Mouse (Mus musculus): ENCODE measurements around the gene Elmo1.

The Elmo1 gene

DNA sequence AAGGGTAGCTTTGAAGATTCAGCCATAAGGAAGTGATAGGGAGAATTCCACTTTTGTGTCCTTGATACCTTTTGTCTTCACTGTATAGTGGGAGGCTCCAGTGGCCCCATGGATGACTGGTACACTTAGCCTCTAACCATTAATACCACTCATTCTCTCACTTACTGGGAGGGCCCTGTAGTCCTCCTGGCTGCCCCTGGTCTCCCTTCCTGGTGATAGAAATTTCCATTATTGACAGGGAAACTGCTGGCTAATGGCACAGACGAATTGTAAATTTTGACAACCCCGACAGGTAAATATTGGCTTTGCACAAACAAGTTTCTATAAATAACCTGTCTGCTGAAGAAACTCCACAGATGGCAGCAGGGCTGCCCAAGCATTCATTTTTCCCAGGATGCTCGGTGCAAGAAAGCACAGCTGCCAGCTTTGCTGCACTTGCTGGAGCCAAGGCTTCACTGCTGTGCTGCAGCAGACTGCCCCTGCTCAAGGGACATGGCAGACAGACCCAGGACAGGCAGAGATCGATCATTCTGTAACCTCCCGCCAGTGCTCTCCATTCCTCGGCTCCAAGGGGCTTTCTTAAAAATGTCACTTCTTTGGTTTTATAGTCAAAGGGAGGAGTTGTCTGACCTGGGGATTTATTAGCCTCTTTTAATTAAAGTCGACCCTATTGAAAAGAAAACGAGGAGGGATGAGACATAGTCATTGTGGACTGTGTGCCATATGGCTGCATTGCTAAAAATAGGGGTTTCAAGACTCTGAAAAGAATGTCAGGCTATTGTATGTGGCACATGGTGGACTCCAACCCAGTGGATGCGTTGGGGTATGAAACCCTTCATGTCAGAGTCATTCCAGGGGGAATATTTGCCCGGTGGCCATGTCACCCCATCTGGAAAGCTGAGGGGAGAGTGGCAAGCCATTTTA, 422.2 kb downstream of the Elmo1 start:
- in situ Hi-C loops (cut with MboI, MseI), result no loop called here

DNA sequence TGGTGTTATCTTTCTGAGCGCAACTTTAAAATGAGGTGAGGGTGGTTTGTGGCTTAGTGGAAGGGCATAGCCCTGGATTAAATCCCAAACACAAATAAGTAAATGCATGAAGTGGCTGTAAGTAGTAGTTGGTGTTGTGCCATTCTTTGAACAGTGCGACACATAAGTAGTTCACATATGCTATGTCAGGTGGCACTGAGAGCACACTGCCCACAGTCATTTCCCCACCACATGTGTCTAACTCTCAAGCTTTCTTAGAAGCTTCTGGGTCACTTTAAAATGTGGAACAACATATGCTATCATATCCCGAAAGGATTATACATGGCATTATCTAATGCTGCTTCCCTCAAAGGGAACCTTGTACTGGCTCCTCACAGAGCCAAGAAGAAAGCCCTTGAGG, 424.3 kb downstream of the Elmo1 start:
- in situ Hi-C loops (cut with MboI, MseI), result no loop called here

DNA sequence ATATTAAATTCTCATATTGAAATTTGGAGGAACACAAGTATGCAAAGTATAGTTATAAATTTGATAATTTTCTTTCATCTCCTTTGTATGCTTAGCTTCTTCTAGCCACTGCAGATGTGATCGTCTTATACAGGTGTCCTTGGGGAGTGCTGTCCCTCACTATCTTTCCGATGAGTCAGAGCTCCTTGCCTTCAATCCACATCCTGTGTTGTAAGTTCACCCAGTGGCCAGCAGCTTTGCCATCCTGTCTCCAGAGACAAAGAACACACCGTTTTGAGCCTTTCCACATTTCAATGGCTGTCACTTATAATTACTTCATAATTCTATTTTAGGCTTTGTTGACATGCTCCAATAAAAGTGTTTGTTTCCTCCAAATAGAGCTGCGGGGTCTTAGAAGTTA, 425.7 kb downstream of the Elmo1 start:
- in situ Hi-C loops (cut with MboI, MseI), result no loop called here

DNA sequence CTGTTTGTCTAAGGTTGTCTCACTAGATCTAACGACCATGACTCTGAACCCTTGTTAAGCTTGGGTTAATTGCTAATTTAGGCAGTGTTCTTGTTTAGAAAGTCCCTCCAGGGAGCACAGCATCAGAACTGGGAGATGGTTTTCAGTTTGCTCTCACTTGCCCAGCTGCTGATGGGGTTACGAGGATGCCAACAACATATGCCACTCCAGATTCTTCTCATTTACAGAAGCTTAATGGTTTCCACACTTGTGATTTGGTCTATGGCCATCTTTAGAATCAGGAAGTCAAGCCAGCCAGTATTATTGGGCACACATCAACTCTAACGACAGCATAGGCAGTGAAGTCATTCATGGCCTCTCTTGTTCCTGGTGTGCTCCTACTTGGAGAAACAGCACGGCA, 427.3 kb downstream of the Elmo1 start:
- in situ Hi-C loops (cut with MboI, MseI), result no loop called here

DNA sequence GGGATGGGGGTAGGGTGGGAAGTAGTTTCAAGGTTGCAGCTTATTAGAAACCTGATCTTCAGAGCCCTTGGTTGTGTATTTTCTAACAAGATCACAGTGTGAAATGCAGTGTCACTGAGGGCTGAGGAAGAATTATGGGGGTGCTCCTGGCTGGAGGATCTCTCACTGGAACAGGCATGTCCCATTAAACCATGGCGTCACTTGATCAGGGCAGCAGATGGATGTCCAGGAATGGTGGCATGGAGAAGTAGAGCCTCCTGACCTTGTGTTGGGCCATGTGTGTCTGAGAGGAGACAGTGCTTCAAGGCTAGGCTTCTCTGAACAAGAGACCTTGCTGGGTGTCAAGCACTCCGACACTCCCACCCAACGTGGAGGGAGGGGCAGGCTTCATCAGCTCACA, 431.1 kb downstream of the Elmo1 start:
- in situ Hi-C loops (cut with MboI, MseI), result no loop called here

DNA sequence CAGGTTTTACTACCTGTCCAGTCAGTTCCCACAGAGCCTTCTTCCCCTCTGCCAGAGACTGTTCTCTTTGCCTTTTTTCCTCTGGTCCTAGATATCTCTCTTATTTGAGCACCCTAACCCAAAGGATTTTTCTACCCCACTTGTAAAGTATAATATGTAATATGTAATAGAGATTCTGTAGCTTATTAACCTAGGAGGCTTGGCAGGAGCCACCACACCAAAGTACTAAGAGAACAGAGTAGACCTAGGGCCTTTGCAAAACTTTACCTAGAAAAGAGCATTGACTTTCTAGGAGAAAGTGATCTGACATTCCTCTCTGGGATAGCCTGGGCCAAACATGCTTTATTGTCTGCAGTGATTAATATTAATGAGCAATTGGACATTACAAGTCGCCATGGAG, 433.3 kb downstream of the Elmo1 start:
- in situ Hi-C loops (cut with MboI, MseI), result no loop called here

DNA sequence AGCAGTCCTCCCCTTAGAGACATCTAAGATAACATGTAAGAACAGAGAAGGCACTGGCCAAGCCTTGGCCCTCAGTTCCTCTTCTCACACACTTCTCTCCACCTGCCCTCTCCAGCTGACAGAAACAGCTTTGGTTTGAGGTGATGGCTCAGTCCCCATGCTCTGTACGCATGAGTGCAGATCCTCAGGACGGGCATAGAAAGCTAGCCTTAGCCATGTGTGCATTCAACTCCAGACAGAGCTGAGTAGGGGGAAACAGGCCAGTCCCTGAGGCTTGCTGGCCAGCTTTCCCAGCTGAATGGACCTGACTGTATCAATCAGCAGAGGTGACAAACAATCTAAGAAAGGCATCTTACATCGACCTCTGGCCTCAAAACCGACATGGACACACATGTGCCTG, 435.4 kb downstream of the Elmo1 start:
- in situ Hi-C loops (cut with MboI, MseI), result no loop called here

DNA sequence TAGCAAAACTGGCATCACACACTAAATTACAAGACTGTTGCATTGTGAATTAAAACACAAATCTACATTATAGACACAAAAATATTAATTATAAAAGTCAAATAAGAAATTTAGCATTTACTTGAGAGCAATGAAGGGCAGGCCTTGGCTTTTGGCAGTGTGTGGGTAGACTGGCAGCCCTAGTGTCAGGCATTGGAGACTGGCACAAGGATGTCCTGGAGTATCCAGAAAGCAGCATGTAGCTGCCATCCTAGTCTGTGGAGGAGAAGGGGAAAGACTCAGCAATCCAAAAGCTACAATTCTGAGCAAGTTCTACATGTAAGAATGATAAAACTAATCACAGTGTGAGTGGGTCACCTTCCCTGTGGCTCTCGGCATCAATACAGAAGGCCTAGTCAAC, 446.7 kb downstream of the Elmo1 start:
- in situ Hi-C loops (cut with MboI, MseI), result no loop called here

DNA sequence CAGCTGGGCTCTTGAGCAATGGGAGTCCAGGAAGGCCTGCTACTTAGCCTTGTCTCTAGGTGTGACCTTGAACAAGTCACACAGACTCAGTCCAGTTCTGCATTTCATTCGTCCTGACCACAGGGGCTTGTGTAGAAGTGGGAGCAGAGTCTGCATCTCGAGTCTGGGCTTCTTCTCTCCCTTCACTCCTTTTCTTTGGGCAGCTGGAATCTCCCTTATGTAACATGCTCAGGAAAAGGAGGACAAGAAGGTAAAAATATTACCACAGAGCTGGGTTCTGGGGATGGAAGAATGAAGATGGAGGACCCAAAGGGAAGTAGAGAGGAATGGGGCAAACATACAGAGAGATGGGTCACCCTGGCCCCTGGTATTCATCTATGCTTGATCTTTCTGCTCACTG, 447.1 kb downstream of the Elmo1 start:
- in situ Hi-C loops (cut with MboI, MseI), result no loop called here

DNA sequence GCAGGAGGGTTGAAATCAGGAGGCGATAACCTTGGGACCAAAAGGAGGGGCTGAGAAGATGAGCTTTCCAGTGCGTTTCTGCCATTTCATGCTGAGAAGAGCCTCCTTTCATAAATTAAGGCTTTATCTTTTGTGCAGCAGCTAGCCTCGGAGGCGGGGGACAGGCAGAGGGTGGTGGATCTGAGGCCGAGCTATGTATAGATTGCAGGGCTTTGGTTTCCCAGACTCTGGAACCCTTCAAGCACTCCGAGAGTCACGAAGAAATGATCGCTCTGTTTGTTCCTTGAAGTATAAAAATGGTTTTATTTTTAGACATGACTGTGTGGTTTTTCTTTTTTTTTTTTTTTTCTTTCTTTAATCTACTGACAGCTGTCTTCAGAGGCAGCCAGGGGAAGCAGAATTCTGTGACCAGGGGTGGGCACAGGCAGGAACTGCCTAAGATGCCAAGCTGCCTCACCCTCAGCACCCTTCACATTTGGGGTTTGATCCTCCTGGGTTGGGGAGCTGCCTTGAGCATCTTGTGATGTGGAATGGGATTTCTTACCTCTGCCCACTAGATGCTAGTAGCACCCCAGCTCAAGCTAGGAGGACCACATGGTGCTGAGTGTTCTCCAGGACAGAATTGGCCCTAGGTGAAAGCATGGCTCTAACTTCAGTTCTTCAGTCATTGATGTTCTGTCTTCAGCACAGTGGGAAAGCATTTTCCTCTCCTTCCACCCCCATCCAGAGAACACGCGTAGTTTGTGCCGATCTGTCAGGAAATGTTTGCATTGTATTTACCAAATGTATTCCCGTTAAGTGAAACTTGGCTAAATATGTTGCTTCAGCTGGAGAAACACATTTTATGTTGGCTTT, 448.0 kb downstream of the Elmo1 start:
- in situ Hi-C loops (cut with MboI, MseI), result no loop called here

DNA sequence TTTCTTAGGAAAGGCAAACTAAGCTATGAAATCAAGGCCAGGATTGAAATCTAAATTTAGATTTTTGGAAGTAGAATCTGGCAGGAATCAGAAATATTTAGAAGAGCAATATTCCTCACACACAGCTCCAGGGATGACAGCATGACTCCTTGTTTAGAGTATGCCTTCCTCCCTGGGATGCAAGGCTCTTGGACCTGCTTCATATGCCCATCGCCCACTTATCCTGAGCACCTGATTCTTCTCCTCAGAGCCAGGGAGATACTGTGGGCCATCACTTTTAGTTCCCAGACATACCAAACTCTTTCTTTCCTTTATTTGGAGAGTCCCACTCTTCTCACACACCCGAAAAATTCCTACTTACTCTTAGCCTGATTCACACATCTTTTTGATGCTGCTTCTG, 449.2 kb downstream of the Elmo1 start:
- in situ Hi-C loops (cut with MboI, MseI), result no loop called here

DNA sequence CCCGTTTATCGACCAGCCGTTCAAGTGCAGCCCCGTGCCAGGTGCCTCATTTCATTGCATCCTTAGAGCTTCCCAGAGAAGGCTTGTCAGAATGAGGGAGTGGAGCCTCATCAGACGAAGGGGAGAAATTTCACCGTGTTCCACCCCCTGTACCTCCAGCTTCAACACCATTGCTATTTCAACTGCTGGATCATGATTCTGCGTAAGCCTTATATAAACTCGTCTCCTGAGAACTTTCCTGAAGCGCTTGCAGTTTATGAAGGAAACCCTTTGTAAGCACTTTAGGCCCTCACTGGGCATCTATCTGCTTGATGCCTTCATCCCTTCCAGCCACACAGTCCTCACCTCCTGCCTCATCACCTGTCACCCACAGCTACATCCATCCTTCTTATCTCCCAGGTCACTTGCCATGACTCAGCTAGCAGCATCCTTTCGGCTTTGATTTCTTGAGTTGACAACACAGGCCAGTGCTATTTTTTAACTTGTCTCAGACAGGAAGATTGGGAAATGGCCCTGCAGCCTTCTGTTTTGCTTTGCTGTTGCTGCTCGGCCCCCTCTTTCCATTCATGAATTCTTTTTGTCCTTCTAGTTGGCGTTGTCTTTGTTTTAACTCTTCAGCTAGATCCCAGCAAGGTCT, 456.3 kb downstream of the Elmo1 start:
- in situ Hi-C loops (cut with MboI, MseI), result no loop called here

DNA sequence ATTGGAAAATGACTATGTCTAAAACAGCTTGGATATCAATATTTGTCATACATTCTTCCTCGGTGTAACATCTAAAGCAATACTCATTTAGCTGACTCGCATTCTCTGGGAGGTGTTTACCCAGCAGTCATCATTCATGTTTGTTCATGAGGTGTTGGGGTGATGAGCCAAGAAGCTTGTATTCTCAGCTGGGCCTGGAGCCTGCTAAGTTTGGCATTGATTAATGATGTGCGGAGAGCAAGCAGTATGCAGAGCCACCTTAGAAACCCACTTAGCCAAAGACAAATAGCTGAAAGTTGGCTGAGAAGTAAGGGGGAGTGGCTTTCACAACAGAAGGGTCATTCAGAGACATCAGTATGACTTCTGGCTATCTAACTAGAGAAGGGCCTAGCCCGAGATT, 459.6 kb downstream of the Elmo1 start:
- in situ Hi-C loops (cut with MboI, MseI), result no loop called here

DNA sequence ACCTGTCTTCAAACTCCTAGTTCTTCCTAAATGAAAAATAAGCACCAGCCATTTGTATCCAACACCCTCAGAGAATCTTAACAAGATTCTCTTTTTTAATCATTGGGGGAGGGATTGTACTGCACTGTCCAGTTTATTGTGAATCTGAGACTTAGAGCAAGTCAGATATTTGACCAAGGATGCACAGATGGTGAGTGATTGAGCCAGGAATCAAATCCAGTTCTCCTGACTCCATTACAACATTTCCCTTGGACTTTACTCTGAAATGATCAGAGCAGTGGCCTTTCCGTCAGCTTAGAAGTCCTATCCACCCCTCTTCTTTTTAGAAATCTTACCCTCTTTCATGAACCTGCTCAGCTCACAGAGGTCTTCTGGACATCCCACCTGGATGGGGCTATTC, 461.2 kb downstream of the Elmo1 start:
- in situ Hi-C loops (cut with MboI, MseI), result no loop called here

DNA sequence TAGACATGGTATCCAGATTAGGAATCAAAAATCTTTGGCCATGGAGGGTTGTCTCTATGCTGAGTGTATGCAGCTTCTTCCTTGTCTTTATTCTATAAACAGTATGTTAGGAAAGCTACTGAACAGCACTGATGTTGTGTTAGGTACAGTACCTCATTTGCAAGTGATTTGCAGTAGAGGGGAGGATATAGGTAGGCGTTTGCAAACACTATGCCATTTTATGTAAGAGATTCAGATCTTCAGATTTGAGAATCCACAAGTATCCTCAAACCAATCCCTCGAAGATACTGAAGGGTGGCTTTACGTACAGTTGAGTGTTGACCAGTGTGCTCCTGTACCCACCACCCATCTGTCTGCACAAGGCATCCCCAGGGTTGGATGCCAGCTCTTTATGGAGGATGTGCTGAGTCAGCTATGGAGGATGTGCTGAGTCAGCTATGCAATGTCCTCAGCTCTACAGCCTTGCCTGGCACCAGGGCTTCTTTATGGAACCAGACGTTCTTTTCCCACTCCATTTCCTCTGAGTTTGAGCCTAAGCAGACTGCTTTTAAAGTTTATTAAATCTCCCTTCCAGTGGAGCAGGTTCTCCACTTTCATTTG, 465.6 kb downstream of the Elmo1 start:
- in situ Hi-C loops (cut with MboI, MseI), result no loop called here

DNA sequence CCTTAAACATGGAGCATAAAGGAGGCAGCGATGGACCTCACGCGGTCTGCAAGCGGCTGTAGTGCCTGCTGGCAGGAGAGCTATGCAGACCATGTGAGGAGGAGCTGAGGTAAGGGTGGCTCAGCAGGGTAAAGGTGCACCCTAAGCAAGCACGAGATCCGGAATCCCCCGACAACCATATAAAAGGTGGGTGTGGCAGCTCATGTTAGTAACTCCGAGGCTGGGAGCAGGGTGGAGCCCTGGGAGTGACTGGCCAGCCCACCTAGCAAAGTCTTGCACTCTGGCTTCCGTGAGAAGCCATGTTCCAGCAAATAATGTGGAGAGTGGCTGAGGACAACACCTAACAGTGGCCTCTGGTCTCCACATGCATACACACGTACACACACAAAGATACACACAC, 466.3 kb downstream of the Elmo1 start:
- in situ Hi-C loops (cut with MboI, MseI), result no loop called here

DNA sequence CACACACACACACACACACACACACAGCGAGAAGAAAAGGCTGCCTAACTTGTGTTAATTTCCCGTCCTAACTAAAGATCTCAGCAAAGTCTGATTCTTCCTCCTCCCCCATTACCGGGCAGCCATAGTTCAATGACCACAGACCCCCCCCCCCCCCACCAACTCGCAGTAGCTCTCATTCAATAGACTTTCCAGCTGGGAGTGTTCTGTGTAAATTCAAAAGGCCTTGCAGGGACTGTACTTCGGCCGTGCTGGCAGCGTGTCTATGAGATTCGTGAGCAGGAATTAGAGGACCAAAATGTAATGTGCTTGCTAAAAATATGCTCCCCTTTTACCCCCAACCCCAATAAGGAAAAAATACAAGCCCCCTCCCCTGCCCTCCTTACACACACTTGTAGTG, 466.8 kb downstream of the Elmo1 start:
- in situ Hi-C loops (cut with MboI, MseI), result no loop called here

DNA sequence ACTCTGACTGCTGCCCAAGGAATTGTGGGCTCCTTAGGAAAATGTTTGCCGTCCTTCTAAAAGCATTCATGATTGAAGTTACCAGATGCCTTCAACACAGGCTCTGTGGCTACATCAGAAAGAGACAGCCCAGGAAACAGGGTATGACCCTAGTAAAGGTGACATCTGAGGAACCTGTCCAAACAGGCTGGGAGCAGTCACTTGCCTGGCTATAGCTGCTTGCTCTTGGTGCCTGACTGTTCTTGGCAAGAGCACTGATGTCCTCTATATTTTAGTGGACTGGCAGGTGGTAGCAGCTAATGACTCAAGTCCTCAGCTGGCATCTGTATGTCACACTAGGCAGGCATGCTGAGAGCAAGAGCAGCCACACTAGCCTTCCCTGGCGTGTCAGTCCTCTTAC, 468.0 kb downstream of the Elmo1 start:
- in situ Hi-C loops (cut with MboI, MseI), result no loop called here

DNA sequence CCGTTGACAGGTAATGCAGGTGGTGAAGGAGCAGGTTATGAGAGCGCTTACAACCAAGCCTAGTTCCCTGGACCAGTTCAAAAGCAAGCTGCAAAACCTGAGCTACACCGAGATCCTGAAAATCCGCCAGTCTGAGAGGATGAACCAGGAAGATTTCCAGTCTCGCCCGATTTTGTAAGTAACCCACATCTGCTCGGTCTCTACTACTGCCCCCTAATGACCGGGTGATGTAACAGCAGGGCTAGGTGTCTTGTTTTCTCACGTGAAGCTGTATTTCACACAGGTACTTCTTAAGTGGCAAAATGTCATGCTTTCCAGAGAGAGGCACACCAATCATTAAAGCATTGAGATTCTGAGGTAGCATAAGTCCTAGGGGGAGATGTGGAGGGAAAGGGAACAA, 474.0 kb downstream of the Elmo1 start:
- in situ Hi-C loops (cut with MboI, MseI), result no loop called here

DNA sequence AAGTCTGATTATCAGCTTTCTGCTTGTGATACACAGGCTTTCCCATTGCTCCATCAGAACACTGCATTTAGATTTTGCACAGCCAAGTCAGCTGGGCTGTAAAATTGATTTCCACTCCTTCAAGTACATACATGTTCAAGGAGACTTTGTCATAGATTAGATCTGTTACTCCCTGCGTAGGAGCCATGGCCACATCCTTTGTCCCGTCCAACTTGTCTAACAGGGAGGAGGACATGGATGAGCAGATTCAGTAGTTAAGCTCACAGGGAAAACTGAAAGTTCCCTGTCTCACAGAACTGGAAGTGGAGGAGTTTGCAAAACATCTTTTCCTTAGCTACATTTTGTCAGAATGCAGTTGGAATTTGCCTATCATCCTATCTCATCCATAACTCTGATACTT, 484.8 kb downstream of the Elmo1 start:
- in situ Hi-C loops (cut with MboI, MseI), result no loop called here

DNA sequence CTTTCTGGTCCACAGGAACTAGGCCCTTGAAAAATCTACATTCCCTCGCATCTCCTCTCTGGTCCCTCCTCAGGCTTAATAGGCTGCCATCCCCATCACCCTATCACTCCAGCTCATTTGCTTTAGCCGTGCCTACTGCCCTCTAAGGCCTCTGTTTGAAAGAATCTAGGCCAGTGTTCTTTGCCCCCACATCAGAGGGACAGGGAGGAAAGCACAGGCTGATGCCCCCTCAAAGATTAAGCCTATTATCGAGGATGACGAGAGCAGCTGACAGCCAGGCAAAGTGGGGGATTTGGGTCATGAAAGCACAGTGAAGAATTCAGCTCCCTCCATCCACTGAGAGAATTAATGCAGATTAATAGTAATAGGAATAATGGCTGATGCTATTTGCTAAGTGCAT, 495.5 kb downstream of the Elmo1 start:
- in situ Hi-C loops (cut with MboI, MseI), result no loop called here

DNA sequence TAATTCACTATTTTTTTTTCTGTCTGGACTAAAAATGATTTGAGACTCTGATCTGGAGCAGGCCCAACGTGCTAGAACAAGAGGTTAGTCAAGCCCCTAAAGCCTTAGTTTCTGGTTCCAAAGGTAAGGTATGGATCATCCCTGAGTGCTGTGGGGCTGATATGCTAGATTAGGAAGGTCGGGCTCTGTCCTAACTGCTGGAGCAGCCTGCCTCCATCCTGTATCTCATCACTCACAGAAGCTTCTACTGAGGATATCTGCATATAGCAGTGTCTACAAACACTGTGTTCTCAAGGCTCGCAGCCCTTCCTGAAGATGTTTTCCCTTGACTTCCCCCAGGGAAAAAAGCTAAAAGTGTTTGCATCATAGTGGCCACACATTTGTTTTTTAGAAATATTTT, 496.1 kb downstream of the Elmo1 start:
- in situ Hi-C loops (cut with MboI, MseI), result no loop called here

Measured in T-helper 2 cell (primary cell).